Mouse (Mus musculus) heart, embryonic 15.5 days (tissue): ENCODE measurements around the gene Atg4c. TPM values are rescaled to one million over a fixed set of nuclear protein-coding genes. Genes with fewer than 3 reads are reported as not detected.

Experiments
- ATAC-seq: fragments of 200-750 bp; cut with Nextera tagmentation; replicated peaks from 2 replicates; pipeline ENCODE4 v1.8.0; 2017; ENCODE audit warnings: low read depth, moderate TSS enrichment; ENCODE audit not compliant: insufficient number of reproducible peaks, insufficient read depth, low FRiP score
- H3K27ac ChIP-seq: fragments of 300-500 bp; sonication (generic); 2 replicates; pipeline ENCODE4 v1.5.1; 2015; ENCODE audit warnings: mild to moderate bottlenecking, inconsistent platforms
- H3K27me3 ChIP-seq: fragments of 300-500 bp; sonication (generic); 2 replicates; pipeline ENCODE4 v1.6.1; 2015; ENCODE audit warnings: inconsistent platforms
- H3K36me3 ChIP-seq: fragments of 300-500 bp; sonication (generic); 2 replicates; pipeline ENCODE4 v1.6.1; 2015; ENCODE audit warnings: mild to moderate bottlenecking, inconsistent platforms
- H3K4me1 ChIP-seq: fragments of 300-500 bp; sonication (generic); replicated peaks from 2 replicates; pipeline ENCODE4 v1.6.1; 2015; ENCODE audit warnings: inconsistent platforms
- H3K4me2 ChIP-seq: fragments of 300-500 bp; sonication (generic); 2 replicates; pipeline ENCODE4 v1.6.1; 2015; ENCODE audit warnings: inconsistent platforms, mild to moderate bottlenecking, moderate library complexity
- H3K4me3 ChIP-seq: fragments of 300-500 bp; sonication (generic); 2 replicates; pipeline ENCODE4 v1.5.1; 2015; ENCODE audit warnings: mild to moderate bottlenecking, inconsistent platforms
- H3K9ac ChIP-seq: fragments of 300-500 bp; sonication (generic); 2 replicates; pipeline ENCODE4 v1.6.1; 2015; ENCODE audit warnings: mild to moderate bottlenecking, inconsistent platforms
- H3K9me3 ChIP-seq: fragments of 300-500 bp; sonication (generic); replicated peaks from 2 replicates; pipeline ENCODE4 v1.6.1; 2016; ENCODE audit warnings: inconsistent platforms
- WGBS: fragments of 180-500 bp; shearing (Covaris S2); methylation state at CpG from one replicate; pipeline ENCODE4 v1.1.7; 2015; ENCODE audit warnings: mixed read lengths; 5-methylcytosine and 5-hydroxymethylcytosine counted together
- polyA plus RNA-seq: library from polyadenylated mRNA; unstranded; fragments of >200 nt; fragmentation: Nextera tagmentation; extraction: Ambion mirVana; gene quantifications from 2 replicates; pipeline ENCODE4 v1.2.1, GENCODE M21; 2015

Atg4c gene
- polyA plus RNA-seq, 1 experiment from 2014 or later, result 8.7 TPM

DNA sequence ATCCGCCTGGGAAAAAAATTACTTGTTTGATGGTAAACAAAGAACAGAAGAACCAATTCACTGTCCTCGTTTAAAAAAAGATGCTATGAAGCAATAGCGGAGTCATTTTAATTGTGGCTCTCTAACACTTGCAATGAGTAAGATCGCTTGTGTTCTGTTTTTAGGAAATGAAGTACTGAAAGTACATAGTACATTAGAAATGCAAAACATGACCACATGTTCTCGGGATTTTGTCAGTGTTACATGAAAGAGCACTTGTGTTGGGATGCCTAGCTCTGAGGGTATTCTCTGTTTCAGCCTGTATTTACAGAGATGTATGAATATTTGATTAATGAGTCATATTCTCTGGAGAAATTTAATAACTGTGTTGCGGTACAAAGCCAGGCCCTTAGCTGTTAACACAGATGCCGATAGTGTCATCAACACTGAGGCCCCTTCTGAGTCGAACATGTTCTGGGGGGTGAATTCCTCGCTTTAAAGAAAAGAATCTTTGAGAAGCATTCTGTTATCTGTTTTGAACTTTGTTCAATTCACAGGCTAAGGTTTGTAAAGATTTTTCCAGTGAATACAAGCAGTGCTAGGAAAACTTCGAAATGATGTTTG is 73.2 kb downstream of the Atg4c start:
- Histone ChIP-seq H3K4me3 (no peak overlapping the region), H3K9me3 (no peaks in the 10 kb centered on the region), H3K9ac (no peak overlapping the region), H3K4me1 (no peaks in the 10 kb centered on the region), H3K27me3 (no peaks in the 10 kb centered on the region), H3K4me2 (no peak overlapping the region), H3K27ac (no peak overlapping the region), H3K36me3 (no peaks in the 10 kb centered on the region)
- 78% methylated on average over 10 of the region's 10 CpGs for WGBS
- ATAC-seq, result no peak

DNA sequence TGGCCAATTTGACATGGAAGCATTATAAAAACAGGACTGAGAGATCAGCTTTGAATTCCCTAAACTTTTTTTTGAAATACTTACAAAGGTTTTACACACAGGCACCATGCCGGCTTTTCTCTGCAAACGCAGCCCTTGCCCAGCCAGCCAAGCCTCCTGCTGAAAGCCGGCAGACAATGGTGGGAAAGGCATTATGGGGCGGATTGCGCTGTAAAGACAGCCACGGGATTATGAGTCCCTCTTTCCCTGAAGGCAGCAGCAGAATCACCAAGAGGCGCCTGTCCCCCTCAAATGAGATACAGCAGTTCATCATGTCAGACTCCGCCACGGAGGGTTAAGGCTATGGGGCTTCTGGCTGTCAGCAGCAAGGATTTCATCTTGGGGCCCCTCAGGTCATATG is 79.1 kb downstream of the Atg4c start:
- H3K27ac ChIP-seq, result no peak overlapping the region
- H3K9me3 ChIP-seq, result no peaks in the 10 kb centered on the region
- no peaks in the 10 kb centered on the region for H3K27me3 ChIP-seq
- H3K4me3 ChIP-seq, result no peak overlapping the region
- no peaks in the 10 kb centered on the region for H3K4me1 ChIP-seq
- no peak overlapping the region for H3K9ac ChIP-seq
- no peak overlapping the region for H3K4me2 ChIP-seq
- H3K36me3 ChIP-seq, result no peaks in the 10 kb centered on the region
- ATAC-seq, result no peak
- 60% methylated on average over 9 of the region's 9 CpGs for WGBS

DNA sequence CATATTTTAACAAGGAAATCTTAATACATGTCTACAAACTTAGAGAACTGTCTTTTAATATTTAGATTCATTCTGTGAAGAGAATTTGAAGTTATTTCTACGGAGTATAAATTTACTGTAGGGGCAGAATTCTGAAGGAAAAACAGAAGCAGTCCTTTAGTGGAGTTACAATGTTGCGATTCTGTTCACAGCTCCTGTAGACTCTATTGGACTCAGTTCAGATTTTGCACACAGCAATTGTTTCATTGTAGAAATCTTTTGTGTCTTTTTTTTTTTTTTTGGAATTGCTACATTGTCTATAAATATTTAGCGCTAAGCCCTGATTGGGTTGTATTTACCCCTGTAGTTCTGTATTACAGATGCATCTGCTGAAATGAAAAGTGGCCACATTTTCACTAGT is 79.7 kb downstream of the Atg4c start:
- no peak overlapping the region for H3K4me2 ChIP-seq
- no peak overlapping the region for H3K9ac ChIP-seq
- WGBS, result 96% methylated on average over 3 of the region's 3 CpGs
- no peaks in the 10 kb centered on the region for H3K27me3 ChIP-seq
- no peak overlapping the region for H3K4me3 ChIP-seq
- no peaks in the 10 kb centered on the region for H3K9me3 ChIP-seq
- no peak for ATAC-seq
- H3K4me1 ChIP-seq, result no peaks in the 10 kb centered on the region
- no peaks in the 10 kb centered on the region for H3K36me3 ChIP-seq
- H3K27ac ChIP-seq, result no peak overlapping the region

DNA sequence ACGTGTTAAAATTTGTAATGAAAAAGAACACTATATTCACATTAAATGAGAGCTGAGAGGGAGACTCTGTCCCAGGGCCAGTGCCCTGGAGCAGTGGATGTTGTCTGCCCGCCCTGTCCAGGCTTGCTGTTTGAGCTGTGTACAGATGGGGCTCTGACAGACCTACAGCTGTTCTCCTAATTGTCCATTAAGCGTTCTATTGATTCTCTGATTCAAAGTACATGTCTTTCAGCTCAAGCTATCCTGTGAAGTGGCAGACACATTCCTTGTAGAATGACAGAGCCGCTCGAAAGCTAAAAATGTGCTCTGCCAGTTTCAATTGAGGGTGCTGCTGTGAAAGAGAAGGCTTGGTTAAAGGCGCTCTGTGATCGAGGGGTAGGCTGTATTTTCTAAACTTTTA is 80.2 kb downstream of the Atg4c start:
- H3K9me3 ChIP-seq, result no peaks in the 10 kb centered on the region
- H3K36me3 ChIP-seq, result no peaks in the 10 kb centered on the region
- WGBS, result 60% methylated on average over 7 of the region's 7 CpGs
- no peak overlapping the region for H3K27ac ChIP-seq
- H3K9ac ChIP-seq, result no peak overlapping the region
- no peaks in the 10 kb centered on the region for H3K27me3 ChIP-seq
- ATAC-seq, result no peak
- H3K4me3 ChIP-seq, result no peak overlapping the region
- no peak overlapping the region for H3K4me2 ChIP-seq
- H3K4me1 ChIP-seq, result no peaks in the 10 kb centered on the region

DNA sequence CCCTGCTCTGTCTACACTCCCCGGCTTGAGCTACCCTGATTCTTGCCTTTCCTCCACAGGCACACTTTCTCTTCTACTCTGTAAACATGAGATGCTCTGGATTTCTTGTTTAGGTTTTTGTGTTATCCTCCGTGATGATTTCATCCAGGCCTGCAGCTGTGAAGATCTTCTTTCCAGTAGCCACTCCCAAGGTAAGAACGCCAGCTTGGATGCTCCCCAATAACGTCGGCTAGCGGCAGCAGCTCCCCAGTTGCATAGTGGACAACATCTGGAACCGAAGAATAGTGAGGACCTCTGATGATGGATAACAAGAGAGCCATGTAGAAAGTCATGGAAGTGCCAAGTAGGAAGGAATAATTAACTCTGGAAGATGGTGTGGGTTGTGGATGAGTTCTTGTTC is 85.1 kb downstream of the Atg4c start:
- no peaks in the 10 kb centered on the region for H3K4me1 ChIP-seq
- no peaks in the 10 kb centered on the region for H3K36me3 ChIP-seq
- H3K27me3 ChIP-seq, result no peaks in the 10 kb centered on the region
- H3K4me3 ChIP-seq, result no peak overlapping the region
- WGBS, result 83% methylated on average over 7 of the region's 7 CpGs
- H3K9me3 ChIP-seq, result no peaks in the 10 kb centered on the region
- H3K4me2 ChIP-seq, result no peak overlapping the region
- H3K9ac ChIP-seq, result no peak overlapping the region
- no peak overlapping the region for H3K27ac ChIP-seq
- no peak for ATAC-seq

DNA sequence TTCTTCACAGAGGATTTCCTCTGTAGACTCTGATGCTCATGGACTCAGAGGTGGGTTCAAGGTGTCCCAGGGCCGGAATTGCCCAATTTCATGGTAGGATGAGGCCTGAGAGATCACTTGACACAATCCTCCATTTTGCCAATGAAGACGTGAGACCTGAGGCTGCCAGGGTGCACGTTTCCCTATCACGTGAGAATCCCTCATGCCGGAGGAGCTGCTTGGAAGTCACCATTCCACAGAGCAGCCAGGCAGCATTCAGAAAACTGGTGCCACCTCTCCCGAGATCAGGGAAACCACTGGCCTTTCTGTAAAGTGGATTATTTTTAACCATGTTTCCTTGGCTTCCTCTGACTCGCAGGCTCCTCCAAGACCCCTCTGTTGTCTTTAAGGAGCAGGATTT is 88.0 kb downstream of the Atg4c start:
- Histone ChIP-seq H3K9me3 (no peaks in the 10 kb centered on the region), H3K27me3 (no peaks in the 10 kb centered on the region), H3K4me3 (no peak overlapping the region), H3K27ac (no peak overlapping the region), H3K4me2 (no peak overlapping the region), H3K36me3 (no peaks in the 10 kb centered on the region), H3K9ac (no peak overlapping the region), H3K4me1 (no peaks in the 10 kb centered on the region)
- ATAC-seq, result no peak
- WGBS, result 74% methylated on average over 7 of the region's 7 CpGs

DNA sequence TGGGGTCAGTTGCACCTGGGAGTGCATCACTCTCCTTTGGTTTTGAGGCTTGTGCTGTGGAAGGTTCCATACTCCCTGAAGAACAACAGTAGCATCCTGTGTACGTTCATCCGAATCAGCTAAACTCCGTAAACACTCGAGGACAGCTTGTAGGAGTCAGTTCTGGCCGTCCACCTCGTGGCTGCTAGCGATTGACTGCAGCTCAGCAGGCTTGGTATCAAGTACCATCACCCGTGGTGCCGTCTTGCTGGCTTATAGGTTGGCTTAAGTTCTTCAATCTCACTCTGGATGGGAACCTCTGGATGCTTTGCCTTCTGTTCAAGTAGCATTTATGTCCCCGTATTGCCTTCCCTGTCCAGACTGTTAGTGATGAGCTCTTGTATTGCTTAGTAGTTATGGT is 95.6 kb downstream of the Atg4c start:
- Histone ChIP-seq H3K36me3 (no peaks in the 10 kb centered on the region), H3K9ac (no peak overlapping the region), H3K4me3 (no peak overlapping the region), H3K27ac (no peak overlapping the region), H3K27me3 (no peaks in the 10 kb centered on the region), H3K4me1 (no peaks in the 10 kb centered on the region), H3K4me2 (no peak overlapping the region), H3K9me3 (no peaks in the 10 kb centered on the region)
- no peak for ATAC-seq
- 76% methylated on average over 10 of the region's 10 CpGs for WGBS

DNA sequence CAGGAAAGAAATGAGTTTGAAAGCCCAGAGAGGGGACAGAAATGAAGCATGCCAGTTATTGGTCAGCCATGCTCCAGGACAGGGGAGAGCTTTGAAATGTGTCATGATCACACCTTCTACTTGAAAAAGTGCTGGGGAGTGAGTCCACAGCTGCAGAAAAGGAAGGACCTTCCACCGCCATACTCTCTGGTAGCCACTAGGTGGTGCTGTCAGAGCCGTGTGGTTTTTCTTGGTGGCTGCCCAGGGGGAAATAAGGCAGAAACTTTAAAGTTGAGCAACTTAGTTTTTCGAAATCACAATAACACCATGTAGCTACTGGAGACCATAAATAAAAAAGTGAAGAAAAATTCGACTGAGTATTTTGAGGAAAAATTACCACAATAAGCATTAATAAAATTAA is 104.9 kb downstream of the Atg4c start:
- no peak for ATAC-seq
- no peaks in the 10 kb centered on the region for H3K9me3 ChIP-seq

DNA sequence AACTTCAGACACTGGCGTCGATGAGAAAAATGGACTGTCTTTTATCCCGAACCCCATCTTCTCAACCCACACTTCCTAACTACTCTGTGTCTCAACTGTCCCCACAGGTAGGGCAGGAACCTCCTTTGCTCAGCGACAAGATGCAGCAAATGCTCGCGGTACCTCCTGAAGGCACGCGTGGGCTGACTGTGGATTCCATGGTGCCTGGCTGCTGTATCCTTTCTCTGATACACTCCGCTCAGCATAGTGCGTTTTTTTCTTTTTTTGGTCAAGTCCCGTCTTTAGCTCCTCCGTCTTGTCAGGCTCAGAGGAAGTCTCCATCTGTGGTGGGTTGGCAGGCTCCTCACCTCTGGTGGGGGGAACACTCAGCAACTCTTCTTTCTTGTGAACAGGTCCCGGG is 111.1 kb downstream of the Atg4c start:
- Histone ChIP-seq H3K4me3 (no peak overlapping the region), H3K27me3 (no peaks in the 10 kb centered on the region), H3K27ac (no peak overlapping the region), H3K9me3 (no peaks in the 10 kb centered on the region), H3K4me2 (no peak overlapping the region), H3K9ac (no peak overlapping the region), H3K36me3 (no peaks in the 10 kb centered on the region), H3K4me1 (no peaks in the 10 kb centered on the region)
- WGBS, result 85% methylated on average over 13 of the region's 13 CpGs
- no peak for ATAC-seq

More for the DNA sequence above, 104.9 kb downstream of the Atg4c start:
- Histone ChIP-seq H3K27ac (no peak overlapping the region), H3K4me3 (no peak overlapping the region), H3K27me3 (no peaks in the 10 kb centered on the region), H3K4me2 (no peak overlapping the region), H3K9ac (no peak overlapping the region), H3K36me3 (no peaks in the 10 kb centered on the region), H3K4me1 (no peaks in the 10 kb centered on the region)
- 13% methylated on average over 4 of the region's 4 CpGs for WGBS

Other genes starting within 250 kb of the Atg4c start
- gene Angptl3, start 163.0 kb upstream of the Atg4c start, polyA plus RNA-seq, result 0.69 and 1.2 TPM in 2 replicates
- gene Dock7, start 73.0 kb upstream of the Atg4c start, polyA plus RNA-seq, result 20.1 and 25.5 TPM in 2 replicates
- not detected in 2 replicates for gene Gm12689, start 102.0 kb downstream of the Atg4c start, polyA plus RNA-seq